Comparison of ENCODE assay signal across 24 mouse cellular contexts in genomic region chr13:93251732-93252131, GRCm38 (mm10). TPM values are rescaled to one million over a fixed set of nuclear protein-coding genes. Genes with fewer than 3 reads are reported as not detected.
DNase-seq lines count a peak whose midpoint lies in the region; ATAC-seq and TF ChIP-seq lines count a peak whose summit lies in the region.
"Had no signal": no experiment of that assay in that cellular context is flagged by ENCODE, and none has a peak within 500 bp of the region (broad histone marks: within the 10 kb centered on the region; RNA-seq: fewer than 3 reads in every experiment).

No protein-coding gene starts in this region.

- no peak overlapping the region for H3K4me3 ChIP-seq in liver, postnatal 0 days (ENCODE audit: low read depth, low read length)
- no peak overlapping the region for H3K4me3 ChIP-seq in liver, embryonic 12.5 days
- H3K4me3 ChIP-seq in bone marrow macrophage, adult 2 months (ENCODE audit: insufficient read depth, low read length): no peak overlapping the region
- H3K4me3 ChIP-seq: embryonic facial prominence, embryonic 12.5 days; embryonic facial prominence, embryonic 15.5 days; heart, embryonic 13.5 days; hindbrain, embryonic 15.5 days had no signal

- no peaks in the 10 kb centered on the region for H3K9me3 ChIP-seq in liver, postnatal 0 days (ENCODE audit: low read length)
- no peaks in the 10 kb centered on the region for H3K9me3 ChIP-seq in liver, embryonic 12.5 days (replicated peaks)
- H3K9me3 ChIP-seq: embryonic facial prominence, embryonic 12.5 days; embryonic facial prominence, embryonic 15.5 days; heart, embryonic 13.5 days; hindbrain, embryonic 15.5 days had no signal

- ATAC-seq in liver, postnatal 0 days: 0 out of 2 replicates have a peak, but pooled peaks have one; percentile 23
- no peak for ATAC-seq in liver, embryonic 12.5 days
- ATAC-seq in common myeloid progenitor, adult 5-6 weeks (replicated peaks; ENCODE audit: low read depth, poor library complexity, severe bottlenecking): peak; percentile 27
- ATAC-seq in megakaryocyte progenitor cell, adult 5-6 weeks (replicated peaks; ENCODE audit: poor library complexity): peak; percentile 87
- ATAC-seq: CD4-positive, CD25-positive, alpha-beta regulatory T cell, adult 4 months; forebrain, embryonic 14.5 days; forebrain, postnatal 0 days had no signal

- H3K27me3 ChIP-seq in liver, postnatal 0 days (ENCODE audit: insufficient read depth, low read length): no peaks in the 10 kb centered on the region
- H3K27me3 ChIP-seq in liver, embryonic 12.5 days (replicated peaks): no peaks in the 10 kb centered on the region
- H3K27me3 ChIP-seq: embryonic facial prominence, embryonic 12.5 days; embryonic facial prominence, embryonic 15.5 days; heart, embryonic 13.5 days; hindbrain, embryonic 15.5 days had no signal

- H3K4me1 ChIP-seq in liver, postnatal 0 days (ENCODE audit: insufficient read depth): no peaks in the 10 kb centered on the region
- H3K4me1 ChIP-seq in liver, embryonic 12.5 days: no peaks in the 10 kb centered on the region
- H3K4me1 ChIP-seq in bone marrow macrophage, adult 2 months (ENCODE audit: control insufficient read depth, insufficient read depth, low read length): peaks cover 8% of the 10 kb centered on the region
- H3K4me1 ChIP-seq: embryonic facial prominence, embryonic 12.5 days; embryonic facial prominence, embryonic 15.5 days; heart, embryonic 13.5 days; hindbrain, embryonic 15.5 days had no signal

- WGBS in liver, postnatal 0 days (ENCODE audit: insufficient replicate concordance): 60% methylated on average over 6 of the region's 6 CpGs
- 68% methylated on average over 6 of the region's 6 CpGs for WGBS in liver, embryonic 12.5 days (ENCODE audit: insufficient replicate concordance)

- no peak for TF ChIP-seq POLR2A in bone marrow macrophage, adult 2 months (IDR thresholded peaks at IDR 0.05; ENCODE audit: borderline replicate concordance, low read depth, low read length)

- H3K9ac ChIP-seq in liver, postnatal 0 days (replicated peaks): no peak overlapping the region
- no peak overlapping the region for H3K9ac ChIP-seq in liver, embryonic 12.5 days
- H3K9ac ChIP-seq: embryonic facial prominence, embryonic 12.5 days; embryonic facial prominence, embryonic 15.5 days; forebrain, postnatal 0 days; heart, embryonic 13.5 days; hindbrain, embryonic 15.5 days had no signal

- no peak for TF ChIP-seq EP300 in liver, postnatal 0 days (IDR thresholded peaks at IDR 0.05; ENCODE audit: low read depth)

- no peak for DNase-seq in liver, postnatal 0 days
- DNase-seq in right cerebral cortex, adult 2 months (ENCODE audit: low spot score in 2 of 2): no peak
- DNase-seq in urinary bladder, postnatal 14 days (ENCODE audit: low spot score): no peak
- DNase-seq: adrenal gland, adult 2 months; adrenal gland, postnatal 25 days; cerebellum, adult 18-20 months; cerebellum, adult 9-10 months; cerebellum, postnatal 14 days; forebrain, postnatal 0 days; gastrocnemius, postnatal 10 days; gastrocnemius, postnatal 36 days; heart, adult 18-20 months; heart, postnatal 14 days; heart, postnatal 4 days had no signal

- no peaks in the 10 kb centered on the region for H3K36me3 ChIP-seq in liver, postnatal 0 days (replicated peaks; ENCODE audit: insufficient read depth, low read length)
- no peaks in the 10 kb centered on the region for H3K36me3 ChIP-seq in liver, embryonic 12.5 days
- H3K36me3 ChIP-seq: embryonic facial prominence, embryonic 12.5 days; embryonic facial prominence, embryonic 15.5 days; heart, embryonic 13.5 days; hindbrain, embryonic 15.5 days had no signal

- no peak overlapping the region for H3K27ac ChIP-seq in liver, postnatal 0 days (ENCODE audit: low read depth)
- H3K27ac ChIP-seq in liver, embryonic 12.5 days: no peak overlapping the region
- H3K27ac ChIP-seq in bone marrow macrophage, adult 2 months (ENCODE audit: insufficient read depth, low read depth, low read length): peak overlapping the region; percentile 38; the same call in 1 of the 2 replicates
- H3K27ac ChIP-seq: embryonic facial prominence, embryonic 12.5 days; embryonic facial prominence, embryonic 15.5 days; heart, embryonic 13.5 days; hindbrain, embryonic 15.5 days had no signal

- no peak for TF ChIP-seq CTCF in liver, postnatal 0 days (IDR thresholded peaks at IDR 0.05; ENCODE audit: low read depth)
- no peak for TF ChIP-seq CTCF in bone marrow macrophage, adult 2 months (IDR thresholded peaks at IDR 0.05; ENCODE audit: low read depth, low read length)

- no peak overlapping the region for H3K4me2 ChIP-seq in liver, postnatal 0 days (ENCODE audit: low read depth, low read length)
- no peak overlapping the region for H3K4me2 ChIP-seq in liver, embryonic 12.5 days
- H3K4me2 ChIP-seq: embryonic facial prominence, embryonic 12.5 days; embryonic facial prominence, embryonic 15.5 days; heart, embryonic 13.5 days; hindbrain, embryonic 15.5 days had no signal

RNA-seq across cellular contexts. Expression of gene Homer1, which starts 47.7 kb away (rescaled TPM):
- polyA plus RNA-seq in liver, postnatal 0 days (2015; fragmentation: Nextera tagmentation; extraction: Ambion mirVana): 1.2 and 1.6 TPM in 2 replicates
- polyA plus RNA-seq in liver, embryonic 12.5 days (2016; fragmentation: Nextera tagmentation; extraction: Ambion mirVana): 7.1 and 8.2 TPM in 2 replicates
- 7.4 TPM in 2 replicates for polyA plus RNA-seq in bone marrow macrophage, adult 2 months (2012; ENCODE audit: insufficient read depth, insufficient read length, missing spikeins)
- 7.6 and 9.3 TPM in 2 replicates for total RNA-seq in common myeloid progenitor, adult 5-6 weeks (2017)
- total RNA-seq in megakaryocyte progenitor cell, adult 5-6 weeks (2015): 9.2 and 10.6 TPM in 2 replicates
- 10.7 and 13.7 TPM in 2 replicates for total RNA-seq in megakaryocyte progenitor cell, adult 5-6 weeks (2017)

RNA-seq across cellular contexts. Expression of gene Tent2, which starts 59.5 kb away (rescaled TPM):
- polyA plus RNA-seq in liver, postnatal 0 days (2015; fragmentation: Nextera tagmentation; extraction: Ambion mirVana): 25.6 and 26.6 TPM in 2 replicates
- polyA plus RNA-seq in liver, embryonic 12.5 days (2016; fragmentation: Nextera tagmentation; extraction: Ambion mirVana): 41.1 and 42.5 TPM in 2 replicates
- polyA plus RNA-seq in bone marrow macrophage, adult 2 months (2012; ENCODE audit: insufficient read depth, insufficient read length, missing spikeins): 117 and 162 TPM in 2 replicates
- total RNA-seq in common myeloid progenitor, adult 5-6 weeks (2017): 36.2 and 50.8 TPM in 2 replicates
- 121 and 124 TPM in 2 replicates for total RNA-seq in megakaryocyte progenitor cell, adult 5-6 weeks (2015)
- 34.7 and 51.1 TPM in 2 replicates for total RNA-seq in megakaryocyte progenitor cell, adult 5-6 weeks (2017)
